Mouse (Mus musculus) cerebellum, postnatal 36 days (tissue): ENCODE data around the gene Magee2.
A peak's percentile ranks its signal among the peaks of the same experiment; 100 is the strongest.
"Not testable (repeated sequence)": the region's sequence is repeated elsewhere in the genome, so short reads cannot be mapped to it uniquely, and the experiment has no call there.

Experiments used
- DNase-seq, 2 experiments: peaks; one replicate each; pipeline ENCODE4 v3.0.0; 2021 to 2022; ENCODE audit warnings: mixed read lengths in 2 of 2

Magee2 gene

DNA sequence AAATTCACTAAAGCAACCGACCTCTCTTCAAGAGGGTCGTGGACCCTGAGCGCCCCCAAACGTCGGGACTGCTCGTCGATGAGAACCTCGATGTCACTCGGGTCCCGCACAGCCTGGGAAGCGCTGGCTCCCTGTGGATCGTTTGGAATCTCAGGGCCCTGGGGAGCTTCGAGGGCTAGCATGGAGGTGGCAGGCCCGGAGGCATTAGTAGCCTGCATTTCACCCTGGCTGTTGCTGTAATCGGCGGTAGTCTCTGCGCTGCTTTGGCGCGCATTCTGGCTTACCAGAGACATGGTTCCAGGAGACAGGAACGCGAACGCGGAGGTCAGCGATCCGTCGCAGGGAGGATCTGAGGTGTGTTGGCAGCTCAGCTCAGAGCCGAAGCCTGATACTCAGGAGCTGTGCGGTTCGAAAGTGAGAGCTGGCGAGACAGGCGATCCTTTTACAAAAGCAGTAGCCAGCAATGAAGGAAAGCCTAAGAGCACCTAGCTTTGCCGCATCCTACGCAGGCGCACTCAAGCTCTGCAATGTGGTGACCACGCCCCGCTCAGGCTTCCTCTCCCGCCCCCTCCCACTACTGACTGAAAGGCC, at the start of gene Magee2:
TSS of gene Magee2 (minus strand) at position 517 of the 591 bp plus-strand sequence.
- peak; percentile 24 to 45 for DNase-seq

DNA sequence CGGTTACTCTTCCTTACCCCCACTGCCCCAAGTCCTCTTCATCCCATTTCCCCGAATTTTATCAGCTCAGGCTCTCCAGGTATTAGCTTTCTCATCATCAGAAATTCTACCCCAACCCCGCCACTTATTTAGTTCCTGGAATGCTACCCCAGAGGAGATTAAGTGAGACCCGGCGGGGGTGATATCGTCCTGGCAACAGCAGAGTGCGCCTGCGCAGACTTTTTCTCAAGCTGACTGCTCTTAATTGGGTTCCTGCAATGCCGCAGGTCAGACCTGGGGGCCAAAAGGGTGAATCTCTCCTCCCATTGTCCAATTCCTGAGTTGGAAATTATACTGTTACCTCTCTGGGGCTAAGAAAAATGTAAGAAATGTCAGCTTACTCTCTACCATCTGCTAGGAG, 3.5 kb downstream of the Magee2 start:
- DNase-seq: peak in 1 of 2 experiments; percentile 2

DNA sequence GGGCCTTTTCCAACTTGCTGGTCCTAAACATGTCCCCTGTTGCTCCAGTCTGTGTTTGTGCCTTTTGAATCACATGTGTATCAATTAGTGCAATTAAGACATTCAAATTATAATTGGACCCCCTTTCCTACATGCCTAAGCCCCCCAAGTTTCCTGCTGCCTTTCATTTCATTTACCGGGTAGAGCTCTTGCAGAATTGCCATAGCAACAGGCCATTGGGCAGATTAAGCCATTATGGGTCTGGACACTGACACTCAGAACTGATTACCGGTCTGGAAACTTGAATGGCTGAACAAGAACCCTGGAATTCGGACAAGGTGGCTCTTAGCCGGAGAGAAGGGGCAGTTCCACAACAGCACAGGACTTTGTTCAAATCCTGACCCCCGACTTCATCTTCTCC, 39.5 kb downstream of the Magee2 start:
- DNase-seq: not testable (repeated sequence)

DNA sequence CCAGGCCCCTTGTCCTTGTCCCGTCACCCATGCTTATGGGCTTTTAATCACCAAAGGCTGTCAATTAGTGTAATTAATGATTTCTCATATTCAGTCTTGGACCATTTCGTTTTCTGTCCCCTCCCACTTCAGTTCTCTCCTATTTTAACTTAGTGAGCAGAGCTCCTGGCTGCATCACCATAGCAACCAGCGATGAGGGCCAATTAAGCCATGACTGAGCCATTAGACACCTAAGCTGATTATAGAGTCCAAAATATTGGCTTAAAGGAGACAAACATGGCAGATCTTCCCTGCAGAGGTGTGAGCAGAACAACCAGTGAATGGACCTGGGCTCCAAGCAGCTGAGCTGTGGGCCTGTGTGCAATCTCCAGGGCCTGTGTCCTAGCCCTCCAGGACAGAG, 40.1 kb downstream of the Magee2 start:
- DNase-seq: not testable (repeated sequence)

DNA sequence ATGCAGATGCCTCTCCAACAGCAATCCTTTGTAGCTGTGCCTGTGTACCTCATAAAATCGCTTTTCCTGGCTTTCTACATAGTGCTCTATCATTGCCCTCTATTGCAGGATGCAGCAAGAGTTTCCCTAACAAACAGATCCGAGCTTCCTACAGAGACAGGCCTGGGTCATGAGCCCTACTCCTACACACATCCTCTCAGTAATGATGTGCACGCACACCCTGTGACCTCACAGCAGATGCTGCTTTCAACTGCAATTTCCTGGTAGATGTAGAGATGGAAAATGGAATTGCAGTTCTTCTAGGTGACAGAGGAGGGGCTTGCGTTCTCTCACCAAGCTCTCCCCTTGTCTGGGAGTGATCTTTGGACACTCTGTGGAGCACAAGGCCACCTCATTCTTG, 43.4 kb downstream of the Magee2 start:
- not testable (repeated sequence) for DNase-seq
